Mouse (Mus musculus) bone marrow macrophage, adult 2 months (primary cell): Measurements from ENCODE around the gene Alg13.

ENCODE experiments used
- CTCF ChIP-seq: IDR thresholded peaks from 2 replicates; pipeline ENCODE4 v1.5.1; 2012; ENCODE audit warnings: low read depth, mild to moderate bottlenecking, low read length, moderate library complexity
- POLR2A ChIP-seq: IDR thresholded peaks from 2 replicates; pipeline ENCODE4 v1.6.1; 2012; ENCODE audit warnings: mild to moderate bottlenecking, low read depth, low read length, borderline replicate concordance

- TF ChIP-seq POLR2A (no peak), CTCF (no peak)
Measured at GRCm38 (mm10) chrX:144319366-144319765, 1.8 kb downstream of the Alg13 start.
